Mouse (Mus musculus): ENCODE measurements around the gene Fkbp5. TPM values are rescaled to one million over a fixed set of nuclear protein-coding genes. Genes with fewer than 3 reads are reported as not detected.

The Fkbp5 gene
- polyA plus RNA-seq, 1 experiment from 2014 or later, result 8.3 TPM

GRCm38 (mm10) chr17:28504182-28504581, 13.1 kb downstream of the Fkbp5 start:
- no peaks in the 10 kb centered on the region for H3K36me3 ChIP-seq (ENCODE audit: insufficient read depth)
- H3K27me3 ChIP-seq (ENCODE audit: insufficient read depth, low read length), result no peaks in the 10 kb centered on the region
- H3K27ac ChIP-seq (ENCODE audit: low read depth), result no peak overlapping the region
- ATAC-seq (ENCODE audit: insufficient read depth), result no peak
- H3K9me3 ChIP-seq (ENCODE audit: low read depth, low read length), result no peaks in the 10 kb centered on the region
- H3K4me1 ChIP-seq (ENCODE audit: insufficient read depth), result peaks cover 7% of the 10 kb centered on the region; the same call in 1 of the 2 replicates
- H3K4me2 ChIP-seq, result no peak overlapping the region
- WGBS, result 70% methylated on average over 6 of the region's 6 CpGs
- no peak for TF ChIP-seq CTCF (IDR thresholded peaks at IDR 0.05; ENCODE audit: low read depth)
- DNase-seq, result no peak
- no peak overlapping the region for H3K4me3 ChIP-seq (ENCODE audit: low read depth, low read length)
- no peak overlapping the region for H3K9ac ChIP-seq

DNA sequence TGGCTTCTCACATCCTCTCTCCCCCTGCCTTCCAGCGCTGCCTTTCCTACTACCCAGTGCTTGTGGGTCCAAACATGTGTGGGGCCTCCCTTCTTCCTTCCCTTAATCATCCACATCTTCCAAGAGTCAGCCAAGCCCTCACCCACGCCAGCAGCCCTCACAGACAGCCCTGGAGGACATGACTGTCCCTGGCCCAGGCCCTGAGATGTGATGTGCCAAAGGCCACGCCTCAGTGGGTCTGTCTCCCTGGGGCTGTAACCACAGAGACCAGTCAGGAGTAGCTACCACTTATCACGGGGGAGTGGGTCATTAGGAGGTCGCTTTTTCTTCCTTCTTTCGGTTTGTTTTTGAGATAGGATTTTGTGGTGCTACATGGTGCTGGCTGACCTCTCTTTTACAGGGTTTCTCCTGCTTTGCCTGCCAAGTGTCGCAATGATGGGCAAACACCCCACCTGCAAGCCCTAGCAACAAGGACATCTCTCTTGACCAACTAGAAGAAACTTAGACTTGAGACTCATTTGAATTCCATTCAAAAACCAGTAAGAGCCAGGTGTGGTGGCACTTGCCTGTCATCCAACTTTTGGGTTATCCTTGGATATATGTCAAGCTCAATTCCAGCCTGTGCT, 15.0 kb downstream of the Fkbp5 start:
- Histone ChIP-seq H3K27ac (ENCODE audit: low read depth) (no peak overlapping the region), H3K4me1 (ENCODE audit: insufficient read depth) (peaks cover 1% of the 10 kb centered on the region; the same call in 1 of the 2 replicates), H3K9ac (no peak overlapping the region), H3K9me3 (ENCODE audit: low read depth, low read length) (no peaks in the 10 kb centered on the region), H3K36me3 (ENCODE audit: insufficient read depth) (no peaks in the 10 kb centered on the region), H3K4me3 (ENCODE audit: low read depth, low read length) (no peak overlapping the region), H3K27me3 (ENCODE audit: insufficient read depth, low read length) (no peaks in the 10 kb centered on the region), H3K4me2 (no peak overlapping the region)
- no peak for ATAC-seq (ENCODE audit: insufficient read depth)
- 50% methylated on average over 7 of the region's 7 CpGs for WGBS
- DNase-seq, result no peak
- TF ChIP-seq CTCF (IDR thresholded peaks at IDR 0.05; ENCODE audit: low read depth), result no peak

GRCm38 (mm10) chr17:28500465-28500864, 16.9 kb downstream of the Fkbp5 start:
- ATAC-seq (ENCODE audit: insufficient read depth) (no peak), DNase-seq (no peak)
- H3K4me3 ChIP-seq (ENCODE audit: low read depth, low read length), result no peak overlapping the region
- no peak overlapping the region for H3K9ac ChIP-seq
- WGBS, result 69% methylated on average over 3 of the region's 3 CpGs
- H3K27ac ChIP-seq (ENCODE audit: low read depth), result no peak overlapping the region
- no peak for TF ChIP-seq CTCF (IDR thresholded peaks at IDR 0.05; ENCODE audit: low read depth)
- H3K9me3 ChIP-seq (ENCODE audit: low read depth, low read length), result no peaks in the 10 kb centered on the region
- no peaks in the 10 kb centered on the region for H3K4me1 ChIP-seq (ENCODE audit: insufficient read depth)
- no peaks in the 10 kb centered on the region for H3K36me3 ChIP-seq (ENCODE audit: insufficient read depth)
- no peak overlapping the region for H3K4me2 ChIP-seq
- no peaks in the 10 kb centered on the region for H3K27me3 ChIP-seq (ENCODE audit: insufficient read depth, low read length)

- no peaks in the 10 kb centered on the region for H3K9me3 ChIP-seq (ENCODE audit: low read depth, low read length)
- no peak for TF ChIP-seq CTCF (IDR thresholded peaks at IDR 0.05; ENCODE audit: low read depth)
- no peak overlapping the region for H3K9ac ChIP-seq
- no peak overlapping the region for H3K27ac ChIP-seq (ENCODE audit: low read depth)
- no peak overlapping the region for H3K4me2 ChIP-seq
- no peak overlapping the region for H3K4me3 ChIP-seq (ENCODE audit: low read depth, low read length)
- 75% methylated on average over 2 of the region's 2 CpGs for WGBS
- DNase-seq (no peak), ATAC-seq (ENCODE audit: insufficient read depth) (no peak)
- H3K27me3 ChIP-seq (ENCODE audit: insufficient read depth, low read length), result no peaks in the 10 kb centered on the region
- H3K4me1 ChIP-seq (ENCODE audit: insufficient read depth), result no peaks in the 10 kb centered on the region
- H3K36me3 ChIP-seq (ENCODE audit: insufficient read depth), result no peaks in the 10 kb centered on the region
These were observed 18.1 kb downstream of the Fkbp5 start for GRCm38 (mm10) chr17:28499190-28499589.

GRCm38 (mm10) chr17:28495832-28496231, 21.5 kb downstream of the Fkbp5 start:
- 77% methylated on average over 8 of the region's 8 CpGs for WGBS
- TF ChIP-seq CTCF (IDR thresholded peaks at IDR 0.05; ENCODE audit: low read depth), result no peak
- H3K4me3 ChIP-seq (ENCODE audit: low read depth, low read length), result no peak overlapping the region
- no peak for ATAC-seq (ENCODE audit: insufficient read depth)
- no peaks in the 10 kb centered on the region for H3K4me1 ChIP-seq (ENCODE audit: insufficient read depth)
- no peak for DNase-seq
- no peak overlapping the region for H3K4me2 ChIP-seq
- no peaks in the 10 kb centered on the region for H3K36me3 ChIP-seq (ENCODE audit: insufficient read depth)
- no peak overlapping the region for H3K9ac ChIP-seq
- H3K27me3 ChIP-seq (ENCODE audit: insufficient read depth, low read length), result no peaks in the 10 kb centered on the region
- H3K27ac ChIP-seq (ENCODE audit: low read depth), result no peak overlapping the region
- no peaks in the 10 kb centered on the region for H3K9me3 ChIP-seq (ENCODE audit: low read depth, low read length)

DNA sequence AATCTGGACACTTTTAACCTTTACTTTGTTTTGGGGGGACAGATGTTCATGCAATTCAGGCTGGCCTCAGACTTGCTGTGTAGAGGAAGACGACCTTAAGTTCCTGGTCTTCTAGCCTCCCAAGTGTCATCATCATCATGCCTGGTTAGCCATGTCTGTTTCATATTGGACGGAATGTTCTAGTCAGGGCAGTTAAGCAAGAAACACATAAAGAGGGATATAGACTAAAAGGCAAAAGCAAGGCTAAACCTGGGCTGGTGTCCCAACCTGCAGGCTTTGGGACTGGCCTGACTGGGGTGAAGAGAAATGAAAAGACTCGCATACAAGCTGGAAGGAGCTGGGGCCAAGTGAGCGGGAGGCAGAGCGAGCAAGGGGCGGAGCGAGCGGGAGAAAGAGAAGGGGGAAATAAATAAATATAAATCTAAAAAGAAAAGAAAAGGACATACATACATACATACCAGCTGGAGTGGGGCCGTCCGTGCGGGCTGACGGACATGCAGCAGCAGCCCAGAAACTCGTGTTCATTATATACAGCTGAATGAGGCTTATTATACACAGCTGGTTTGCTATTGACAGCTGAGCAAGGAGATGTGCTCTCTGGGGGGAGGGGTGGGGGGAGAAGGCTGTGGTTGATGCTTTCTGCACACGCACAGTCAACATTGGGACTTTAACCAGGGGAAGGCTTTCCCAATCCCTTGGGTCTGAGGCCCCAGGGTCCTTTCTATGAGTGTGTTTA, 26.1 kb downstream of the Fkbp5 start:
- no peak overlapping the region for H3K4me2 ChIP-seq
- ATAC-seq (ENCODE audit: insufficient read depth) (no peak), DNase-seq (peak; percentile 34)
- H3K4me1 ChIP-seq (ENCODE audit: insufficient read depth), result 0 out of 2 replicates have a peak, but pooled peaks cover 3% of the 10 kb centered on the region
- 47% methylated on average over 14 of the region's 14 CpGs for WGBS
- no peaks in the 10 kb centered on the region for H3K36me3 ChIP-seq (ENCODE audit: insufficient read depth)
- TF ChIP-seq CTCF (IDR thresholded peaks at IDR 0.05; ENCODE audit: low read depth), result no peak
- no peak overlapping the region for H3K9ac ChIP-seq
- no peak overlapping the region for H3K27ac ChIP-seq (ENCODE audit: low read depth)
- H3K27me3 ChIP-seq (ENCODE audit: insufficient read depth, low read length), result no peaks in the 10 kb centered on the region
- no peak overlapping the region for H3K4me3 ChIP-seq (ENCODE audit: low read depth, low read length)
- H3K9me3 ChIP-seq (ENCODE audit: low read depth, low read length), result no peaks in the 10 kb centered on the region

- H3K9ac ChIP-seq, result no peak overlapping the region
- no peaks in the 10 kb centered on the region for H3K36me3 ChIP-seq (ENCODE audit: insufficient read depth)
- TF ChIP-seq CTCF (IDR thresholded peaks at IDR 0.05; ENCODE audit: low read depth), result no peak
- H3K27me3 ChIP-seq (ENCODE audit: insufficient read depth, low read length), result no peaks in the 10 kb centered on the region
- WGBS, result 59% methylated on average over 7 of the region's 7 CpGs
- no peak for DNase-seq
- H3K4me1 ChIP-seq (ENCODE audit: insufficient read depth), result 0 out of 2 replicates have a peak, but pooled peaks cover 3% of the 10 kb centered on the region
- H3K27ac ChIP-seq (ENCODE audit: low read depth), result no peak overlapping the region
- no peak overlapping the region for H3K4me3 ChIP-seq (ENCODE audit: low read depth, low read length)
- no peaks in the 10 kb centered on the region for H3K9me3 ChIP-seq (ENCODE audit: low read depth, low read length)
- no peak overlapping the region for H3K4me2 ChIP-seq
- ATAC-seq (ENCODE audit: insufficient read depth), result no peak
These were observed 28.9 kb downstream of the Fkbp5 start for GRCm38 (mm10) chr17:28488258-28489013.

Data from lung, embryonic 14.5 days (tissue).